Mouse (Mus musculus) CH12.LX (cell line): Measurements from ENCODE around the gene Olfr322.
"Not testable (repeated sequence)": the region's sequence is repeated elsewhere in the genome, so short reads cannot be mapped to it uniquely, and the experiment has no call there.

Source experiments
- CHD2 ChIP-seq: IDR thresholded peaks from 2 replicates; pipeline ENCODE4 v1.6.1; 2011; ENCODE audit warnings: low read length, improper control_type of control experiment
- CTCF ChIP-seq, 2 experiments: IDR thresholded peaks in 1 of 2; conservative IDR thresholded peaks in 1 of 2; 2 replicates each; pipeline ENCODE4 v1.5.1; 2011 to 2012; ENCODE audit warnings: low read depth in 2 of 2, low read length in 2 of 2, improper control_type of control experiment in 1 of 2, inconsistent platforms in 1 of 2, mild to moderate bottlenecking in 1 of 2, moderate library complexity in 1 of 2
- E2F4 ChIP-seq: IDR thresholded peaks from 2 replicates; pipeline ENCODE4 v1.6.1; 2011; ENCODE audit warnings: low read depth, low read length, improper control_type of control experiment; ENCODE audit not compliant: insufficient replicate concordance
- KAT2A ChIP-seq: IDR thresholded peaks from 2 replicates; pipeline ENCODE4 v1.6.1; 2012; ENCODE audit warnings: low read length, improper control_type of control experiment, inconsistent platforms; ENCODE audit not compliant: insufficient replicate concordance
- MAFK ChIP-seq: IDR thresholded peaks from 2 replicates; pipeline ENCODE4 v1.6.1; 2011; ENCODE audit warnings: low read length, improper control_type of control experiment; ENCODE audit not compliant: insufficient replicate concordance
- MXI1 ChIP-seq: IDR thresholded peaks from 2 replicates; pipeline ENCODE4 v1.6.1; 2011; ENCODE audit warnings: mild to moderate bottlenecking, low read depth, low read length, improper control_type of control experiment
- POLR2A ChIP-seq: IDR thresholded peaks from 2 replicates; pipeline ENCODE4 v1.6.1; 2011; ENCODE audit warnings: low read depth, mild to moderate bottlenecking, improper control_type of control experiment, low read length
- RAD21 ChIP-seq: IDR thresholded peaks from 2 replicates; pipeline ENCODE4 v1.6.1; 2011; ENCODE audit warnings: low read depth, mild to moderate bottlenecking, low read length, improper control_type of control experiment, moderate library complexity
- USF1 ChIP-seq: IDR thresholded peaks from 2 replicates; pipeline ENCODE4 v1.6.1; 2014; ENCODE audit warnings: low read depth, mild to moderate bottlenecking, inconsistent platforms, low read length, improper control_type of control experiment
- USF2 ChIP-seq: conservative IDR thresholded peaks from 2 replicates; pipeline ENCODE4 v1.6.1; 2011; ENCODE audit warnings: low read depth, low read length, improper control_type of control experiment
- ZC3H11A ChIP-seq: IDR thresholded peaks from 2 replicates; pipeline ENCODE4 v1.6.1; 2012; ENCODE audit warnings: low read depth, mild to moderate bottlenecking, inconsistent platforms, low read length, improper control_type of control experiment
- ZMIZ1 ChIP-seq: IDR thresholded peaks from 2 replicates; pipeline ENCODE4 v1.6.1; 2012; ENCODE audit warnings: low read depth, mild to moderate bottlenecking, inconsistent platforms, low read length, improper control_type of control experiment

GRCm38 (mm10) chr11:58717723-58718122, 59.1 kb downstream of the Olfr322 start:
- TF ChIP-seq POLR2A; CHD2; CTCF (conservative IDR thresholded peaks at IDR 0.05 in 1 of 2, IDR thresholded peaks at IDR 0.05 in 1 of 2; ENCODE audit: low read depth in 2 of 2, low read length in 2 of 2); E2F4; USF1; USF2; RAD21; ZC3H11A; MXI1; MAFK; KAT2A; ZMIZ1: not testable (repeated sequence)
